Mouse (Mus musculus): ENCODE results near the gene Dlx4.

Gene Dlx4

GRCm38 (mm10) chr11:95142258-95142657 is 3.8 kb downstream of the Dlx4 start:
- no peak for DNase-seq

GRCm38 (mm10) chr11:95139871-95140270 is 6.2 kb downstream of the Dlx4 start:
- no peak for DNase-seq

- peak; percentile 34 for DNase-seq
These were observed 8.8 kb downstream of the Dlx4 start for GRCm38 (mm10) chr11:95137281-95137680.

GRCm38 (mm10) chr11:95133321-95133720 is 12.7 kb downstream of the Dlx4 start:
- DNase-seq = no peak

GRCm38 (mm10) chr11:95130668-95131252 is 15.3 kb downstream of the Dlx4 start:
- DNase-seq = no peak

GRCm38 (mm10) chr11:95128359-95128758 is 17.7 kb downstream of the Dlx4 start:
- DNase-seq = peak; percentile 64

GRCm38 (mm10) chr11:95126272-95127245 is 19.5 kb downstream of the Dlx4 start:
- peak; percentile 85 for DNase-seq

- DNase-seq = peak; percentile 42
These were observed 20.6 kb downstream of the Dlx4 start for GRCm38 (mm10) chr11:95125366-95125948.

GRCm38 (mm10) chr11:95122100-95122489 is 24.0 kb downstream of the Dlx4 start:
- DNase-seq = no peak

GRCm38 (mm10) chr11:95121161-95122099 is 24.6 kb downstream of the Dlx4 start:
- DNase-seq = no peak

GRCm38 (mm10) chr11:95120633-95121020 is 25.4 kb downstream of the Dlx4 start:
- no peak for DNase-seq

- peak; percentile 84 for DNase-seq
These were observed 26.0 kb downstream of the Dlx4 start, which contains the start of gene Dlx3 for GRCm38 (mm10) chr11:95119990-95120632. Dlx3 (plus strand) TSS chr11:95120119.

GRCm38 (mm10) chr11:95118505-95118904 is 27.6 kb downstream of the Dlx4 start:
- peak; percentile 82 for DNase-seq

GRCm38 (mm10) chr11:95117030-95117429 is 29.0 kb downstream of the Dlx4 start:
- DNase-seq = peak; percentile 91

- no peak for DNase-seq
These were observed 36.0 kb downstream of the Dlx4 start for GRCm38 (mm10) chr11:95110081-95110480.

GRCm38 (mm10) chr11:95109000-95109399 is 37.1 kb downstream of the Dlx4 start:
- DNase-seq = no peak

GRCm38 (mm10) chr11:95106440-95107236 is 39.4 kb downstream of the Dlx4 start:
- peak; percentile 91 for DNase-seq

- peak; percentile 69 for DNase-seq
These were observed 40.7 kb downstream of the Dlx4 start for GRCm38 (mm10) chr11:95105274-95105874.

- no peak for DNase-seq
These were observed 41.8 kb downstream of the Dlx4 start for GRCm38 (mm10) chr11:95104266-95104665.

- no peak for DNase-seq
These were observed 43.7 kb downstream of the Dlx4 start for GRCm38 (mm10) chr11:95102161-95102904.

All from retina, postnatal 1 day (tissue).